ENCODE assay signal across 10 mouse cellular contexts in genomic region chr9:42054339-42055272, GRCm38 (mm10).
DNase-seq lines count a peak whose midpoint lies in the region; ATAC-seq and TF ChIP-seq lines count a peak whose summit lies in the region.
"Had no signal": no experiment of that assay in that cellular context is flagged by ENCODE, and none has a peak within 500 bp of the region (broad histone marks: within the 10 kb centered on the region; RNA-seq: fewer than 3 reads in every experiment).

No protein-coding gene starts in this region.

- no peak for TF ChIP-seq EP300 in heart, adult 2 months (IDR thresholded peaks at IDR 0.05; ENCODE audit: insufficient read depth, low read depth, low read length)

- no peaks in the 10 kb centered on the region for H3K27me3 ChIP-seq in heart, adult 2 months (ENCODE audit: control insufficient read depth, insufficient read depth, low read length)
- H3K27me3 ChIP-seq in forebrain, embryonic 13.5 days = peaks cover 19% of the 10 kb centered on the region; the same call in 1 of the 2 replicates
- H3K27me3 ChIP-seq: CH12.LX had no signal

- no peaks in the 10 kb centered on the region for H3K36me3 ChIP-seq in heart, adult 2 months (ENCODE audit: control insufficient read depth, insufficient read depth, low read length)
- peaks cover 19% of the 10 kb centered on the region for H3K36me3 ChIP-seq in forebrain, embryonic 13.5 days (ENCODE audit: poor library complexity, severe bottlenecking)

- no peaks in the 10 kb centered on the region for H3K4me1 ChIP-seq in heart, adult 2 months (ENCODE audit: control insufficient read depth, insufficient read depth, low read length)
- peaks cover 31% of the 10 kb centered on the region for H3K4me1 ChIP-seq in forebrain, embryonic 13.5 days

- no peak for DNase-seq in heart, adult 2 months
- DNase-seq in heart, postnatal 10 days = no peak
- DNase-seq in kidney, adult 8-10 months = peak; percentile 76 to 81
- peak; percentile 59 to 84 for DNase-seq in left cerebral cortex, postnatal 10 days (ENCODE audit: extremely low spot score in 1 of 2, low spot score in 2 of 2)
- DNase-seq in right cerebral cortex, adult 2 months (ENCODE audit: low spot score in 2 of 2) = peak; percentile 80 to 83
- DNase-seq in adrenal gland, postnatal 10 days = no peak

- 0 out of 2 replicates have a peak, but pooled peaks cover 7% of the 10 kb centered on the region for H3K9me3 ChIP-seq in forebrain, embryonic 13.5 days (replicated peaks)

- H3K9ac ChIP-seq in heart, adult 2 months (ENCODE audit: low read depth, low read length) = no peak overlapping the region
- H3K9ac ChIP-seq in forebrain, embryonic 13.5 days = 0 out of 2 replicates have a peak overlapping the region, but pooled peaks have one; percentile 16

- TF ChIP-seq POLR2A in heart, adult 2 months (IDR thresholded peaks at IDR 0.05; ENCODE audit: insufficient read depth, low read depth, low read length) = no peak

- no peaks in the 10 kb centered on the region for H3K79me2 ChIP-seq in heart, adult 2 months (replicated peaks; ENCODE audit: control insufficient read depth, insufficient read depth, low read length)

- WGBS in heart, adult 2 months = 85% methylated on average over 20 of the region's 20 CpGs
- 57% methylated on average over 20 of the region's 20 CpGs for WGBS in forebrain, embryonic 13.5 days

- peak; percentile 91 for ATAC-seq in forebrain, embryonic 13.5 days
- no peak for ATAC-seq in inflammation-experienced regulatory T-cells, adult 6 months

- no peak overlapping the region for H3K4me3 ChIP-seq in heart, adult 2 months
- no peak overlapping the region for H3K4me3 ChIP-seq in forebrain, embryonic 13.5 days
- H3K4me3 ChIP-seq: erythroblast, embryonic 14.5 days had no signal

- intact Hi-C loops in heart, adult 2 months (cut with DNase I) = no loop called here
- intact Hi-C loops in heart, postnatal 10 days (cut with DNase I) = no loop called here
- intact Hi-C loops in left cerebral cortex, postnatal 10 days (cut with DNase I) = loop anchor here (5.0 kb wide), 1 partner anchor 68 kb away; the partner anchor contains the start of gene Sorl1

- H3K27ac ChIP-seq in heart, adult 2 months = no peak overlapping the region
- peak overlapping the region; percentile 90 for H3K27ac ChIP-seq in forebrain, embryonic 13.5 days

- 0 out of 2 replicates have a peak overlapping the region, but pooled peaks have one; percentile 9 for H3K4me2 ChIP-seq in forebrain, embryonic 13.5 days

- TF ChIP-seq CTCF in heart, adult 2 months (IDR thresholded peaks at IDR 0.05) = peak; percentile 33

Comparison
In these comparisons a context has a peak if more than half of its experiments do, and no peak if none do; other contexts are left out.
1. DNase-seq: peak in kidney, adult 8-10 months (2 of 2), left cerebral cortex, postnatal 10 days (2 of 2) and right cerebral cortex, adult 2 months (2 of 2); none in heart, adult 2 months (0 of 2), heart, postnatal 10 days (0 of 2) and adrenal gland, postnatal 10 days (single experiment).